Mouse (Mus musculus): Measurements from ENCODE around the gene Cdc42se2. TPM values are rescaled to one million over a fixed set of nuclear protein-coding genes. Genes with fewer than 3 reads are reported as not detected.

Gene Cdc42se2
- total RNA-seq, 2 experiments from 2014 or later, result 25.8 to 29.0 TPM

- no peak for DNase-seq (ENCODE audit: low spot score)
- intact Hi-C loops (cut with DNase I), result no loop called here
Observed at GRCm38 (mm10) chr11:54726571-54727062, 60.9 kb downstream of the Cdc42se2 start.

GRCm38 (mm10) chr11:54724353-54725034 is 63.0 kb downstream of the Cdc42se2 start:
- intact Hi-C loops (cut with DNase I), result no loop called here
- DNase-seq (ENCODE audit: low spot score), result no peak

GRCm38 (mm10) chr11:54722057-54722456 is 65.4 kb downstream of the Cdc42se2 start:
- intact Hi-C loops (cut with DNase I), result no loop called here
- no peak for DNase-seq (ENCODE audit: low spot score)

- DNase-seq (ENCODE audit: low spot score), result no peak
- intact Hi-C loops (cut with DNase I), result no loop called here
Observed at GRCm38 (mm10) chr11:54718601-54719000, 68.9 kb downstream of the Cdc42se2 start.

- no peak for DNase-seq (ENCODE audit: low spot score)
- intact Hi-C loops (cut with DNase I), result no loop called here
Observed at GRCm38 (mm10) chr11:54717893-54718292, 69.6 kb downstream of the Cdc42se2 start.

GRCm38 (mm10) chr11:54712849-54713248 is 74.6 kb downstream of the Cdc42se2 start:
- no peak for DNase-seq (ENCODE audit: low spot score)

GRCm38 (mm10) chr11:54710512-54711293 is 76.8 kb downstream of the Cdc42se2 start:
- intact Hi-C loops (cut with DNase I), result no loop called here
- no peak for DNase-seq (ENCODE audit: low spot score)

More at GRCm38 (mm10) chr11:54712849-54713248, 74.6 kb downstream of the Cdc42se2 start:
- intact Hi-C loops (cut with DNase I), result no loop called here

- intact Hi-C loops (cut with DNase I), result loop anchor here (5.0 to 10.0 kb wide), 2 partner anchors 78 to 275 kb away; partner anchors contain the start of gene Cdc42se2
- no peak for DNase-seq (ENCODE audit: low spot score)
Observed at GRCm38 (mm10) chr11:54709645-54710044, 77.8 kb downstream of the Cdc42se2 start.

DNA sequence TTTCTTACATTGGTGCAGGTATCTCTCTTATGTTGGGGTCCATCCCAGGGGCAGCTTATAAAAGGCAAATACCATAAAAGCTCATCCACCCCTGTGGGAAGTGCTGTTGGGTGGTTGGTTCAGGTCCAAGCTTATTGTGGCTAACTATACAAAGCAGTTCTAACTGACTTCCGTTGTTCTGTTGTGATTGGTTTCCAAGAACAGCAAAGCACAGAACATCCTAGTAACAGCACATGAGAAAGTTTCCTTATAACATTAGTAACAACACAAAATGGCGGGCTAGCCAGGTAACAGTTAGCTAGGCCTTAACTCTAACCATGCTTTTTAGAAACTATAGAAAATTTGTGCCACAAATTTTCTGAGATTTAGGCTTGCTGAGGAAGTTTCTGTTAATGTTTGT is 79.3 kb downstream of the Cdc42se2 start:
- intact Hi-C loops (cut with DNase I), result loop anchor here (5.0 to 10.0 kb wide), 2 partner anchors 79 to 277 kb away; partner anchors contain the start of gene Cdc42se2
- DNase-seq (ENCODE audit: low spot score), result no peak

- DNase-seq (ENCODE audit: low spot score), result peak; percentile 26
- intact Hi-C loops (cut with DNase I), result loop anchor here (1.0 to 10.0 kb wide), 3 partner anchors 160 to 281 kb away; no protein-coding TSS in a partner anchor
Observed at GRCm38 (mm10) chr11:54703306-54703705, 84.2 kb downstream of the Cdc42se2 start.

GRCm38 (mm10) chr11:54701848-54702247 is 85.6 kb downstream of the Cdc42se2 start:
- no peak for DNase-seq (ENCODE audit: low spot score)
- intact Hi-C loops (cut with DNase I), result loop anchor here (2.0 to 10.0 kb wide), 2 partner anchors 225 to 283 kb away; no protein-coding TSS in a partner anchor

GRCm38 (mm10) chr11:54699972-54700371 is 87.5 kb downstream of the Cdc42se2 start:
- DNase-seq (ENCODE audit: low spot score), result no peak
- intact Hi-C loops (cut with DNase I), result loop anchor here (10.0 kb wide), 1 partner anchor 285 kb away; no protein-coding TSS in a partner anchor

- intact Hi-C loops (cut with DNase I), result no loop called here
- no peak for DNase-seq (ENCODE audit: low spot score)
Observed at GRCm38 (mm10) chr11:54698636-54699035, 88.8 kb downstream of the Cdc42se2 start.

- intact Hi-C loops (cut with DNase I), result no loop called here
Observed at GRCm38 (mm10) chr11:54697611-54698010, 89.9 kb downstream of the Cdc42se2 start.

DNA sequence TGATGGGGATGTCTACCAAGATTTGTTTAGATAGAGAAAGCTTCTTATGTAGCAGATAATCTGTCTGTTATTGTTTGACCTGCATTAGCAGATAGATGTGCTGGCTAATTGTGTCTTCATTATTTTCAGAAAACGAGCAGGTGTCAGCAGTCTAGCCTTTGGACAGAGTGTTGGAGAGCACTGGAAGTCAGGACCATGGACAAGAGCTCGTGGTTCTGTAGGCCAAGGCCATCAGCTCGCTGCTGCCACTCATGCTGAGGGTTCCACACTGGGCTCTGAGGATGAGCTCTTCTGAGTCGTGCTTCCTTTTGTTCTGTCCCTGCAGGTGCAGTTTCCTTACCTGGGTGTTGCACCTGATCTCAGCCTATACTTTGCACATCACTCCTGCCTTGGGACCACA is 91.5 kb downstream of the Cdc42se2 start:
- no peak for DNase-seq (ENCODE audit: low spot score)
- intact Hi-C loops (cut with DNase I), result no loop called here

More at GRCm38 (mm10) chr11:54697611-54698010, 89.9 kb downstream of the Cdc42se2 start:
- DNase-seq (ENCODE audit: low spot score), result no peak

DNA sequence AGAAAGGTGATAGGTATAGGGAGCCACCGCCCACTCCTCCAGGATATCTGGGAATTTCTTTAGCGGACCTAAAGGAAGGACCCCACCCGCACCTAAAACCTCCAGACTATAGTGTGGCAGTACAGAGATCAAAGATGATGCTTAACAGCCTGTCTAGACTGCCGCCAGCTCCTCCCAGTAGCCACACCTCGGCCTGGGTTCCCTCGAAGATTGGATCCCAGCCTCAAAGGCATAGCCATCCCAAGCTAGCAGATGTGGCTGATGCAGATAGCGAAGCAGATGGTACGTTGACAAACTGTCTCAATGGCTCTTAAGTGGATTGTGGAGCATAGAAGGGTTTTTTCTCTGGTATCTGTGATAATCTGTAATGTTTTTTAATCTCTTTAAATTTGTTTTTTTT is 93.2 kb downstream of the Cdc42se2 start:
- intact Hi-C loops (cut with DNase I), result no loop called here
- no peak for DNase-seq (ENCODE audit: low spot score)

- DNase-seq (ENCODE audit: low spot score), result no peak
- intact Hi-C loops (cut with DNase I), result no loop called here
Observed at GRCm38 (mm10) chr11:54693696-54694095, 93.8 kb downstream of the Cdc42se2 start.

- intact Hi-C loops (cut with DNase I), result no loop called here
- peak; percentile 12 for DNase-seq (ENCODE audit: low spot score)
Observed at GRCm38 (mm10) chr11:54691179-54691578, 96.3 kb downstream of the Cdc42se2 start.

DNA sequence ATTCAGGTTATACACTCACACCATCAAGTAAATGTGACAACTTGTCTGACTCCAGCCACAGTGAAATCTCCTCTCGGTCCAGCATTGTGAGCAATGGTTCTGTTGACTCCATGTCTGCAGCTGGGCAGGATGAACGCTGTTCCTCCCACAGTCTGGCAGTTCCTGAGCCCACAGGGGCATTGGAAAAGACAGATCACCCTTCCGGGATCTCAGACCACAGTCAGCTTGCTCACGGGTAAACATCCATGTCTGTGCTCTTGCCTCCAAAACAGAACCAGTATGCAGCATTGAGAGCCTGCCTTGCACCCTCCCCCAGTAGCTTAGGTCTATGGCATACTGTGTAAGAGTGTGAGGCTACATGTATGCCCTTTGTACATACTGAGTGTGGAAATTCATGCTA is 97.3 kb downstream of the Cdc42se2 start:
- no peak for DNase-seq (ENCODE audit: low spot score)
- intact Hi-C loops (cut with DNase I), result no loop called here

GRCm38 (mm10) chr11:54684831-54685230 is 102.6 kb downstream of the Cdc42se2 start:
- no peak for DNase-seq (ENCODE audit: low spot score)
- intact Hi-C loops (cut with DNase I), result no loop called here

DNA sequence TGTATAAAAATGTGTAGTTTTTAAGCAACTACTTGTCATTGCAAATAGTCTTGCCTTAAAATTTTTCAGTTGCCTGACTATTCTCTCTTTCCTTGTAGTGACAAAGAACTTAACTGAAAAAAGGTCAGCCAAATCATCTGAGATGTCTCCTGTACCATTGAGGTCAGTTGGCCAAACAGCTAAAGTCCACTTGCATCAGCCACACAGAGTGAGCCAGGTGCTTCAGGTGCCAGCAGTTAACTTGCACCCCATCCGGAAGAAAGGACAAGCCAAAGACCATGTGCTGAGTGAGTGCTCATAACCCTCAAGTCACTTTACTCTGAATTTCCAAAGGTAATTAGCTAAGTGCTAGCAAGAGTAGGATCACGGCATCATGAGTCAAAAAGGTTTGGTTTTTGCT is 108.3 kb downstream of the Cdc42se2 start:
- DNase-seq (ENCODE audit: low spot score), result no peak
- intact Hi-C loops (cut with DNase I), result no loop called here
